Mouse (Mus musculus): Measurements from ENCODE around the gene Baat.
"Not testable (repeated sequence)": the region's sequence is repeated elsewhere in the genome, so short reads cannot be mapped to it uniquely, and the experiment has no call there.

Baat gene

GRCm38 (mm10) chr4:49485442-49485841, 20.9 kb downstream of the Baat start:
- no peak for DNase-seq (ENCODE audit: low read depth, low spot score)

DNA sequence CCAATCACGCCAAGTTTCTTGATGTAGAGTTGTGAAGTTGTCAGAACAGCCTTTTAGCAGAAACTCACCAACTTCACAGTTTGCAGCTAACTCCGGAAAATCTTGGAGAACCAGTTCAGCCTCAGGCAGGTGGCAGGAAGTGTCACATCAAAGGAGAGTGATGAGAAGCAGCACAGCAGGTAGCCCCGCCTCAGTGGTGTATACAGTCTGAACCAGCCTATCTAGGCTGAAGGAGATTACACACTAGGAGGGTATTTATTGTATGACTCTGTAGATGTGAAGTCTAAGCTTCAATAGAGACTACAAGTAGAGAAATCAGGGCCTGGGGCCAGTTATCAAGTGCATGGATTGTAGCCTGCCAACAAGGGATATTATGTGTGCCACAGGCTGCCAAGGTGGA, 25.5 kb downstream of the Baat start:
- DNase-seq (ENCODE audit: low read depth, low spot score): no peak

GRCm38 (mm10) chr4:49480104-49480760, 26.1 kb downstream of the Baat start:
- no peak for DNase-seq (ENCODE audit: low read depth, low spot score)

GRCm38 (mm10) chr4:49479035-49479434, 27.3 kb downstream of the Baat start:
- not testable (repeated sequence) for DNase-seq (ENCODE audit: low read depth, low spot score)

GRCm38 (mm10) chr4:49478118-49478877, 28.1 kb downstream of the Baat start:
- DNase-seq (ENCODE audit: low read depth, low spot score): no peak

DNA sequence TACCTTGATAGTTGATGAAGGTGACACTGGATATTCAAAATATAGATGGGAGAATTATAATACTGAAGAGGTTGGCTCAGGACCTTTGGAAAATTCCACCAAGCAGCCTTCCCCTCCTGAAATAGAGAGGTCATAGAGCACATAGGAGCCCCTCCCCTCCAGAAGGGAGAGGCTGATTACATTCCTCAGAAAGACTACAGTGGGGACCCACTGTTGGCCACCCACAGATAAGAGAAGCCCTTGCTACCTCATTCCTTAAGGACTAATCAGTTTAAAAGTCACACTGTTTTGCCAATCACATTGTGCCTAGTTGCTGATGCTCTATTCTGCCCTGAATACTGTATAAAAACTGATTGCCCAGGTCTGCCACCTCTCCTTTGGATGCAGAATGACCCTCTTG, 31.8 kb downstream of the Baat start:
- DNase-seq (ENCODE audit: low read depth, low spot score): no peak

GRCm38 (mm10) chr4:49473435-49474100, 32.8 kb downstream of the Baat start, which contains the start of gene Acnat1:
Acnat1 (minus strand) TSS chr4:49473912.
- no peak for DNase-seq (ENCODE audit: low read depth, low spot score)

GRCm38 (mm10) chr4:49469435-49470151, 36.8 kb downstream of the Baat start:
- no peak for DNase-seq (ENCODE audit: low read depth, low spot score)

DNA sequence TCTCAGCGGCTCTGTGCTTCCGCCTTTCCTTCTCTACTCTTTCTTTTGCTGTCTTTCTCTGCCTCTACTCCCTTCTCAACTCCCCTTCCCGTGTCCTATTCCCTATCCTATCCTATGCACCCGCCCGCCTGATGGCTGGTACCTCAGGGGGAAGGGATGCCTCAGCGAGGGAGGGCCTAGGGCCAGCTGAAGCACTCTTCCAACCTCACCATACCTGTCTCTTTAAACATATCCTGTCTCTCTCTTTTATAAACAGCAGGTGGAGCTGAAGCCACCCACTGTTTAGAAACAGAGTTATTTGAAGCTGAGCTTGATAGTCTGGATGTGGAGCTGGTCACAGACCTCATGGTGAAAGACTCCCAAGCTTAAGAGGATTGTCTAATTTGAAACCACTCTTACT, 39.0 kb downstream of the Baat start:
- no peak for DNase-seq (ENCODE audit: low read depth, low spot score)

DNA sequence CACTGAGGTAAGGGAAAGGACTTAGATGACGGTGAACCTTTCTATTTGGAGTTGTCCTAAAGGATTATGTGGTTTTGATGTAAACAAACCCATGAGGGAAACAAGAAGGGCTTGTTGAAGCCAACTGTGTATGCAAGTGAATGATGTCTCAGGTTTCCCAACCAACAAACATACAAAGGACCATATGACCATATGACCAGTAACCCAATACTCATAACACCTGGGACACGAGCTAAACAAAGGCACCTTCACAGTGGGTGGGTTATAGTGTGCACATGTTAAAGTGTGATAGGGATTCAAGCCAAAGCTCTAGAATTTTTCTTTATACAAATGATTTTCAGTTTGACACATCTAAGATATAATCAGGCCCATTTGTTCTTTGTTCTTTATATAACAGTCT, 50.2 kb downstream of the Baat start:
- DNase-seq (ENCODE audit: low read depth, low spot score): no peak

GRCm38 (mm10) chr4:49451848-49452551, 54.4 kb downstream of the Baat start:
- no peak for DNase-seq (ENCODE audit: low read depth, low spot score)

- not testable (repeated sequence) for DNase-seq (ENCODE audit: low read depth, low spot score)
Observed at GRCm38 (mm10) chr4:49451133-49451847, 55.1 kb downstream of the Baat start.
